Mouse (Mus musculus) erythroblast, adult 5-6 weeks (primary cell): ENCODE results near the gene Rhod. TPM values are rescaled to one million over a fixed set of nuclear protein-coding genes. Genes with fewer than 3 reads are reported as not detected.
A peak's percentile ranks its signal among the peaks of the same experiment; 100 is the strongest.
"Not testable (repeated sequence)": the region's sequence is repeated elsewhere in the genome, so short reads cannot be mapped to it uniquely, and the experiment has no call there.

Source experiments
- ATAC-seq: replicated peaks from 2 replicates; pipeline ENCODE4 v1.8.0; 2016; ENCODE audit warnings: moderate number of reproducible peaks, mild to moderate bottlenecking, moderate TSS enrichment, inconsistent platforms; ENCODE audit not compliant: poor library complexity, low FRiP score, severe bottlenecking
- total RNA-seq, 2 experiments: library from RNA; stranded (forward) in 1 of 2; stranded (reverse) in 1 of 2; fragments of 150-400 nt in 1 of 2; fragments of 200-764, 138-1000 nt in 1 of 2; gene quantifications; 2 replicates each; pipeline versions ENCODE4 v1.2.3 to v1.2.4; 2015 to 2017; ENCODE audit warnings: low replicate concordance in 2 of 2

The Rhod gene
- total RNA-seq (2015; ENCODE audit: low replicate concordance) (not detected in 2 replicates), total RNA-seq (2017; ENCODE audit: low replicate concordance) (not detected in 2 replicates)

DNA sequence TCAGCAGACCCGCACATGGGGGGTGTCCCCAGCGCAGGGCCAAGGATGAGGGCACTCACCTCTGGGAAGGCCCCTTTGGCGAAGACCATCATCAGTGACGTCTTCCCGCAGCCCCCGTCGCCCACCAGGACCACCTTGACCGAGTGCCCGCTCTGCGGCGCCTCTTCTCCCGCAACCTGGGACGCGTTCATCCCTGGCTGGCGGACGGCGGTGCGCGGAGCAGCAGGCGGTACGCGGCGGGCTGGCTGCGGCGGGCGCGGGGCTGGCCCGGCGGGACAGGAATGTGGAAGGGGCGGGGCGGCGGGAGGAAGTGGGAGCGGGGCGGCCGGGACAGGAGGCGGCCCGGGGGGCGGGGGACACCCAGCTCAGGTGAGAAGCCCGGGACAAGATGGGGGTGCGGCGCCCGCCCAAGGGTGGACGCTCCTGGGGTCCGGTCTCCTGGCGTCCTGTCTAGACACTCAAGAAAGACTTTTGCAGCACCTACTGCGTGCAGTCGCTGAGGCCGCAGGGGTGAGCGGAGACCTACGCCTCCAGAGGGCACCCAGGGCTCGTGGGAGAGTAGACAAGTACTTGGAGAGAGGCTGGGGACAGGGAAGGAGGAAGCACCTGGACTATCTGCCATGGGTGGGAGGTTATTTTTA is at the start of gene Rhod:
Gene Rhod, minus strand, starts transcription at position 272 of the 641 bp plus-strand sequence.
- ATAC-seq: no peak

DNA sequence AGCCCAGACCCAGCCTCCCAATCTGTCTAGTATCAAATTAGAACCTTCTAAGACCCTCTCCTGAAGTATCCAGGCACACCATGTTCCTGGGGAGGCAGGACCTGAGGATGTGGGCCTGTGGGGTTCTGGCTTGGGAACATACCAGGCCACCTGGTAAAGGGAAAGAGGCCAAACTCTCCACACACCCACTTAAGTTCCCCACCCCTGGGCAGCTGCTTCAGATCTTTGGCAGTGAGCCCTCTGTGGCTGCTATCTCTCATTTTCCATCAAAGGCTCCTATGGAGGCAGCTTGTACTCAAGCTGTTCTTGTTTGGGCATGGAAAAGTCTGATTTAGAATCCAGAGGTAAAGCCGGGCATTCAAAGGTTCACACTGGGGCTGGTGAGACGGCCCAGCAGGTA is 48.6 kb upstream of the Rhod start:
- ATAC-seq: no peak

DNA sequence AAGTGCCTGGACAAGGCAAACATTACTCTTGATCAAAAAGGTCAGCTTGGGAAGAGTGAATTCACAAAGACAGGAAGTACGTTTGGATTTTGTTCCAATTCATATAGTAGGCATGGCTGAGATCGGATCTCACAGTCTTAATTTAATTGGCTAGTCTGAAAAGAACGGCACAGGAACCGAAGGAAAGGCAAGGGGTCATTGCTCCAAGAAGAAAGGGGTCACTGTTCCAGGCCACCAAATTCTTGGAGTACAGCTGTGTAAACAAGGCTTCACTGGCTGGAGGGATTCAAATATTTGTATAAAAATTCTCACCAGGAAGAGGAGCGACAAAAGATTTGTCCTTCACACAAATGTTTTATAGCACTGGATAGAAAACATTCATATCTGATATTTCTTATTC is 45.8 kb upstream of the Rhod start:
- no peak for ATAC-seq

DNA sequence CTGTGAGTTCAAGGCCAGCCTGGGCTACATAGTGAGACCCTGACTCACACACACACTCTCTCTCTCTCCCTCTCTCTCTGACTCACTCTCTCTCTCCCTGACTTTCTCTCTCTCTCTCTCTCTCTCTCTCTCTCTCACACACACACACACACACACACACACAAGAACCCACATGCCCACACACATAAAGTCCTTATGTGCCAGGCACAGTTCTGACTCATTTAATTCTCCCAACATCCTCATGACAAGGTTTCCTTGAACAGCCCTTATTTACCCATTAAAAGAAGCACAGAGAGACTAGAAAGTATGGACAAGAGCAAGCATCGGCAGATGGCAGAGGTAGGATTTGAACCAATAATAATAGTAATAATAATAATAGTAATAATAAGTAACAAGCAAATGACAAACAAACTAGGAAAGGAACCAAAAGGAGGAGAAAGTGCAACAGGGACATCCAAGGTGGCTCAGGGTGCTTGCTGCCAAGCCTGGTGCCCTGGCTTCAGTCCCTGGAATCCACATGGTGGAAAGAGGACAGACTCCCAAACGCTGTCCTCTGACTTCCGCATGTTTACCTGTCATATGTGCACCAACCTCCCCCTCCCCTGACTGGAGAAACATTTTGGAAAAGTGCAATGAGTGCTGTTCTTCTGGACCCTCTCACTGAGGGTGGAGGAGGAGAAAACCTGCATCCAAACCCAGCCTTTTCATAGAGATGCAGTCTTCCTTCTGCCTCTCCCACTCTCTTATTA is 43.1 kb upstream of the Rhod start:
- no peak for ATAC-seq

DNA sequence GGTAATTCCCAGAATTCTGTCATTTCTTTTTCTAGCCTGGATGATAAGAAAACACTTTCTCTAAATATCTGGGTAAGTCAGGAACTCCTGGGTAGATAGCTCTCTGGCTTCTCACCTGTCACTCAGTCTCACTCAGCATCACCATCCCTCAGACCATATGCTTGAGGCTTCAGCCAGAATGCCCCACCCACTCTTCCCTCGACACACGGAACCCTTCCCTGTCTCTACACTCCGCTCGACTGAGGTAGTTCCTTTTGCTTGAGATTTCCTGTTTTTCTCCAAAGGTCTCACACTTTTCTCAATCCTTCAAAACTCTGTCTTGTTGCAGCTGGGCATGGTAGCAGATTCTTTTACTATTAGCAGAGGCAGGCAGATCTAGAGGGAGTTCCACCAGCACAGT is 42.1 kb upstream of the Rhod start:
- ATAC-seq: no peak

DNA sequence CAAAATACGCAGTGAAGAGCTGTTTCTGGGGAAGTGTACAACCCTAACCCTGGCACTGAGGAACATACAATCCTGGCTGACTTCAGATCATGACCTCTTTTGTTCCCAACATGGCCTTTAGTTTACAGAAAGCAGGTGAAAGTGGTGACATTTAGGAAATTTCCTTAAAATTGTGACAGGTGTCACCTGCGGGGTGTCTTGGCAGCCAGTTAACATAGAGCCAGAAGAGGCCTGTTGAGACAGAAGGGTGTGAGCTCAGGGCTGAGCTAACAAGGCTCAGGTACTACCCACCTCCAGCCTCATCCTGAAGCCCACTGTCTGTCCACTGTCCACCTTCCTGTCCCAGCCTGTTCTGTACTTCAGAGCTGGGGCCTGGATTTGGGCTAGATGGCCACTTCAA is 40.8 kb upstream of the Rhod start:
- no peak for ATAC-seq

DNA sequence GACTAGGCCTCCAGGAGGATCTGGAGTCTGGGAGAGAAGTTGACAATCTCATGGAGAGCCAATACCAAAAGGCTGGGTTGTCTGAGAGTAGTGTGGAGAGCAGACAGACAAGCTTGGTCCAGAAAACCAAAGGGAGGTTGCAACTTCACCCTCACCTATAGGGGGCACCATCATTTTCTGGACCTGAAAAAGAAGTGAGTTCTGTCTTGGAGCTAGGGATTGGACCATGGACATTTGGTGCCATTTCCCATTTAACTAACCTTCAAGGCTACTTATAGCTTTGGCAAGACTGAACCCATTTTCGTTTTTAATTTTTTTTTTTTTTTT is 38.9 kb upstream of the Rhod start:
- 0 out of 2 replicates have a peak, but pooled peaks have one; percentile 17 for ATAC-seq

DNA sequence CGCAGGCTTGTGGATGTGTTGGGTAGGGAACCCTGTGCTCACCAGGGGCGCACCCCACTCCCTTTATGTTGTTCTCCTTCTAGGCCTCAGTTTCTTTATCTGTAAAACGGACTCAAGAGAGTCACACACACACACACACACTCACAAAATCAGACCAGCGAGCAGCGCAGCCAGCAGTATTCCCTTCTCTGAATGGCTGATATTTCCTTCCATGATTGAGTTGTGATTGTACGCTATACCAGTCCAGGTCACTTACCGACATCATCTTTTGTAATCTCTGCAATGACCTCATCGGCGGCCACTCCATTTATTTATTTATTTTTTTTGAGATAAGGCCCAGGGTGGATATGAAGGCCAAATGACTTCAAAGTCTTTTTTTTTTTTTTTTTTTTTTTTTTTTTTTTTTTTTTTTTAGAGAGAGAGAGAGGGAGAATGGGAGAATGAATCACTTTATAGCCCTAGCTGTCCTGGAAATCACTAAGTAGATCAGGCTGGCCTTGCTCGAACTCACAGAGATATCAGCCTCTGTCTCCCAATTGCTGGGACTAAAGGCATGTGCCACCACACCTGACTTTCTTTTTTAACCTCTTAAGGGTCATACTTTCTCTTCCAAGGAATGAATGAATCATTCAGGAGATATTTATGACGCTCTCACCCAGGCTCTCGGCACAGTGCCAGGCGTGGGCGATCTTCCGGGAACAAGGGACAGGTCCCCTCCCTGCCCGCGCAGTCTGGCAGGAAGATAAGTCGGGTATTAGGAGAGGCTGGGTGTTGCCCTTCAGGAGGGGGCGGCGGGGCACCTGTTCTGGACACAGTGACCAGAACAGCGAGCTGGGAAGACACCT is 38.3 kb upstream of the Rhod start, which contains the start of gene Syt12:
Gene Syt12, minus strand, starts transcription at position 103 of the 845 bp plus-strand sequence.
- 0 out of 2 replicates have a peak, but pooled peaks have one; percentile 14 for ATAC-seq

DNA sequence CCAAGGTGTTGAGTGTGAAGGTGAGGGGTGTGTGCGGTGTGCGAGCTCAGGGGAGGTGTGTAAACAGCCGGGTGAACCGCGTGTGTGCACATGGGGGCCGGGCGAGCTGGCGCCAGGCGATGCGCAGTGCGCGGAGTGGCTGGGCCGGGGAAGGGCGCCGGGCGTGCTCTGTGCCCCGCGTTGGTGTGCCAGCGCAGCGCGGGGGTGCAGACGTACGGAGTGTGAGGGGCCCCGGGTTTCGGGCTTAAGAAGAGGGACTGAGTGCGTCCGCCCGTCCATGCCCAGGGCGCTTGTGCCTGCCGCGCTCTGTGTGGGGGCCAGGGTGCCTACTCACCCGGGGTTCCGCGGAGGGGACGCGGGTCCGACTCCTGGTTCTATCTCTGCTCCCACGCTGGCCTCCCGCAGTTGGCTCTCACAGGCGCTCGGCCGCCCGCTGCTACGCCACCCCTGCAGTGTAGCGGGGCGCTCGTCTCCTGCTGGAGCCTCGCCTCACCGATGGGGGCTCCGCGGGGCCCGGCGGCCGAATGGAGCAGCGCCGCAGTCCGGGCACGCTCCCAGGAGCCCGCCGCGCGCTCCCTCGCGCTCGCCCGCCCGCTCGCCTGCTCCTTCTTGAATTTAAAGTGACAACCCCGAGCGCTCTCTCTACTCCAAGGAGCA is 37.5 kb upstream of the Rhod start:
- ATAC-seq: no peak

DNA sequence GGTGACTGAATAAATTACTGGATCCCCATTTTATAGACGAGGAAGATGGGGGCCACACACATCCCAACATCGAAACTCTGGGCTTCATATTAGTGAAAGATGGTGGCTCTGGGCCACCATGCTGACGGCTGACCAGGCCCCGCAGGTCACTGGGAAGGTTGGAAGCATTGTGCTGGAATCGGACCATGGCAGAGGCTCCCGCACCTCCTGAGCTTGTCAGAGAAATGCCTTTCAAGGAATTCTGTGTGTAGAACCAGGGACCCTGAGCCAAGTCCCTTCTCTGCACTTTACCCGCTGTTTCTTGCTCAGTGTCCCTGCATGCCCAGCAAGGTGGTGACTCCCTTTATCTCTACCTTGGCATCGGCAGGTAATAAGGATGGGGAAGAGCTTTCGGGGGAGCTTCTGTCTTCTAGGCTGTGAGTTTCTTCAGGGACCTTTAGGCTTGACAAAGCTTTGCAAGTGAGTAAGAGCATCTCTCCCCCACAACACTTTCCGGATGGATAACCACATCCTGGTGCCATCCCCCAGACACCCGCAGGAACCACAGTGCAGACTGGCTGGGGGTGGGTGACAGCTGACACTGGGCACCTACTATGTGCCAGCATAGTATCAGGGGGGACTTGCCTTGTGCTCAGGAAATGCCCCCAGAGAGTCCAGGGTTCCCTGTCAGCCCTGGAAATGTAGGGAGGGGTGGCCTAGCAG is 36.1 kb upstream of the Rhod start:
- ATAC-seq: no peak

DNA sequence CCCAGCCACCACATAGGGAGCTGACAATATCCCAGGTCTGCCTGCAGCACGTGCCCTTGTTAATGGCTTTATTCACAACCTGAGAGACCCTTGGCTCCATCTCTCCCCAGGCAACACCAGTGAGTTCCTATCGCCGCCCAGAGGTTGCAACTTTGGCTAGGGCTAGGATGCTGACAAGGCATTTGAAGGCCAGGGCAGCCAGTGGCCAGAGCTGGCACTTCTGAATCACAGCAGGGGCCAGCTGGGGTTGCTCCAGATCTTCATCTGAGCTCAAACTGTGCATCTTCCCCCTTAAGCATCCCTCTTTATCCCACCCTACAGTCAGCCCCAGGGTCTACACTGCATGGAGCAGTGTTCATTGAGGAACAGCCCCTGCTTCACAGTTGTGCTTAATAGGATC is 35.5 kb upstream of the Rhod start:
- no peak for ATAC-seq

DNA sequence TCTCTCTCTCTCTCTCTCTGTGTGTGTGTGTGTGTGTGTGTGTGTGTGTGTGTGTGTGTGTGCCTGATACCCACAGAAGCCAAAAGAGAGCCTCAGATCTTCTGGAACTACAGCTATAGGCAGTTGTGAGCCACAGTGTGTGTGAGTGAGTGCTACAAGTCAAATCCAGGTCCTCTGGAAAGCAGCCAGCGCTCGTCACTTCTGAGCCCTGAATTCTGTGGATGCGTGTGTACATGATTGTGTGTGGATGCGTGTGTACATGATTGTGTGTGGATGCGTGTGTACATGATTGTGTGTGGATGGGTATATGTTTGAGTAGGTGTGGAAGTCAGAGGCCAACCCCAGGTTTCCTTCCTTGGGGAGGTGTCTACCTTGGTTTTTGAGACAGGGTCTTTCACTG is 34.3 kb upstream of the Rhod start:
- no peak for ATAC-seq

DNA sequence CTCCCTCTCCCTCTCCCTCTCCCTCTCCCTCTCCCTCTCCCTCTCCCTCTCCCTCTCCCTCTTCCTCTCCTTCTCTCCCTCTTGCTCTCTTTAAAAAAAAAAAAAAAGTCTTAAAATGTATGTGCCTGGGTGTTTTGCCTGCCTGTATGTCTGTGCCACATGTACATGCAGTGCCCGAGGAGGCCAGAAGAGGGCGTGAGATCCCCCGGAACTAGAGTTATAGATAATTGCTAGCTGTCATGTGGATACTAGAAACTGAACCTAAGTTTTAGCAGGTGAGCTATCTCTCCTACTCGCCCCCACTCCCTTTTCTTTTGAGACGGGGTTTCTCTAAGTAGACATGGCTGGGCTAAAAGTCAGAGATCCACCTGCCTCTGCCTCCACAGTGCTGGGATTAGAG is 29.1 kb upstream of the Rhod start:
- ATAC-seq: no peak

DNA sequence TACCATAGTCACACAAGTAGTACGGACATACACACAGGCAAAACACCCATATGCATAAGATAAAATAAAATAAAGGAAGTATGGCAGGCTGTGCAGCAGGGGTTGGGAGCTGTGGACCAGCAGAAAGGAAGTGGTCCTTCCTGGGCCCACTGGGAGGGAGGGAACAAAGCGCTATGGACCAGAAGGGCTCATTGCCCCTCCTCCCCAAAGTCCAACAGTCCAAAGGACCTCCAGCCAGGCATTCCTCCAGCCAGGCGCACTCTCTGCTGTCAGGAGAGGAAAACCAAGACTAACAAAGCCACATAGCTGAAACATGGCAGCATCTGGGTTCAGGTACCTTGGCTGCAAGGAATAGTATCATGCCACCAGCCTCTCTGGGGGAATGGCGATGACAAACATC is 25.4 kb upstream of the Rhod start:
- ATAC-seq: no peak

DNA sequence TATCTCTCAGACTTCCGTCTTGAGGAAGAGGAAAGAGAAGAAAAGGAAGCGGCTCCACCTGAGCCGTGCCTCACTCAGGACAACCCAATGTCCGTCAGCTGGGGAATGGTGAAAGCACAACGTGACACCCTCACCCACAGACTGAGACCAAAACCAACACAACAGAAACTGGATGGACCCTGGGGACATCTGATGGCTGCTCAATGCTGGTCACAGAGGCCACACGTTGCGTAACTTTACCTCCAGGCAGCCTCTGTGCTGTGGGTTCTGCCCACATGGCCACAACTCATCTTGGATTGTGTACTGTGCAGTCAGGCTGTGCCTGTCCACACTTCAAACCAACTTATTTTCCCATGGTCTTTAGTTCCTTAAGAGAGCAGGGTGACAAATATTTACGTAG is 22.7 kb upstream of the Rhod start:
- ATAC-seq: 0 out of 2 replicates have a peak, but pooled peaks have one; percentile 25

DNA sequence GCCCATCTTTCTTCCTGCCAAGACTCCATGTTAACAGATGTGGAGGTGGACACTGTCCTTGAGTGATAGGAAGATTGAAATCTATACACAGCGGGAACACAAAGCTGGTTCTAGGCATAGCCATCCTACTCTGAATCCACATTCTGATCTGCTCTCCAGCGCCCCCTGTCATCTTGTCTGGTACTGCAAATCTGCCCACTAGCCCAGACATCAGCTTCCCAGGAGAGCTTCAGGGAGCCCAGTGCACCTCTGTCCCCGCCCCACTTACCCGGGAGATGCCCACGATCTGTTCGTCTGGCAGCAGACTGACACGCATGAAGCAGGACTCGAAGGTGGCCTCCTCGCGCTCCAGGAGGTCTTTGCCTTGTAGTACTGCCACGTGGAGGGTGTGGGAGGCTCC is 17.0 kb upstream of the Rhod start:
- ATAC-seq: peak; percentile 68

DNA sequence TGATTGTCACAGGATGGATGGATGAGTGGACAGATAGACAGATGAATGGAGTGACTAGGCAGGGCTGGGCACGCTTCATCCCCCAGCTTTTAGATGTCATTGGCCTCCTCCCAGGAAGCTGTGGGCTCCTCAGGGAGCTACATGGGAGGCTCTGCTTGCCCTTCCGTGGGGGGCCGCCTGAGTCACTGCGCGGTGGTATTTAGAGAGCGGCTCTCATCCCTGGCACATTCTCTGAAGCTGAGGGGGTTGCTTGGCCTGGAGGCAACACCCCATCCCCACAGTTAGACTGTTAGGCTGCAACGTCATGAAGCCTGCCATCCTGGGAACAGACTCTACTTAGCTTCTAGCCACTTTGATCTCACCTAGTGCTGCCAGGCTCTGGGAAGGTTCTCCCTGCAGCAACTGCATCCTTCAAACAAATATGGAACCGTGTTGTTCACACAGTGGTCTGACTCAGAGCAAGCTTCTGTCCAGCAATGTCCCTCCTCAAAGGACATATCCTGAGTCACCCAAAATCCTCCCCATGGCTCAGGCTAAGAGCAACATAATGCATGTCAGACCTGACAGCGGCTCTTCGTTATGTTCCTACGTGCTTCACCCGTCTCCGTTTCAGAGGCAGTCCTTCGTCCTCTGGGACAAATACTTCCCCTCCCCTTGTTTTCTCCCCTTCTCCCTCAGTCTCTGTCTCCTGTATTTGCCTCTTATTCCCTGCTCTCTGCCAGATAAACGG is 16.0 kb upstream of the Rhod start:
- no peak for ATAC-seq

DNA sequence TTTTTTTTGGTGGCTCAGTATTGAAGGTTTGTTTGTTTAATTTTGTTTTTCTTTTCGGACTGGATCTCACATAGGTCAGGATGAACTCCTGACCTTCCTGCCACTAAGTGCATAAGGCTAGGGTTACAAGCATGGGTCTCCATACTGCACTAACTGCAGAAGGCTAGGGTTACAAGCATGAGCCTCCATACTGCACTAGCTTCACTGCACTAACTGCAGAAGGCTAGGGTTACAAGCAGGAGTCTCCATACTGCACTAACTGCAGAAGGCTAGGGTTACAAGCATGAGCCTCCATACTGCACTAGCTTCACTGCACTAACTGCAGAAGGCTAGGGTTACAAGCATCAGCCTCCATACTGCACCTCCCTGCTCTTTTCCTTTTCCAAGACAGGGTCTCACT is 14.8 kb upstream of the Rhod start:
- ATAC-seq: not testable (repeated sequence)

DNA sequence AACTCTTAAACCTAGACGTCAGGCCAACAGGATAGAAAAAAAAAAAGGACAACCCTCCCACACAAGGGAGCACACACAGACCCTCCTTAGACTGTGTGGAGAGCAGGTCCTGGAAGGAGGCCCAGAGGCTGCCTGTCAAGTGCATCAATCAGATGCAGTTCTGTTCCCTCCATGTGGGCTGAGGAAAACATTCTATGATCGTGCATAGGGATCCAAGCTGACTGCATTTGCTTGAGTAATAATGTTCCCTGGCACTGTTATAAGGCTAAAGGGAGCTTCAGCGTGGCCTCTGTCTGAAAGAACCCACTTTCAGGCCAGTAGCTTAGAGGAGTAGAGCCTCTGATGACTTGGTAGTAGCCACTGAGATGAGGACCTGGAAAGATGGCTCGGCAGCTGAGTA is 13.3 kb upstream of the Rhod start:
- ATAC-seq: no peak
